Mouse (Mus musculus) G1E (cell line): ENCODE results near the gene Plrg1.

Source experiments
- CTCF ChIP-seq: IDR thresholded peaks from 2 replicates; pipeline ENCODE4 v1.5.1; 2012; ENCODE audit warnings: low read depth, low read length, inconsistent platforms, mixed read lengths
- GATA1 ChIP-seq: IDR thresholded peaks from 2 replicates; pipeline ENCODE4 v1.6.1; 2012; ENCODE audit warnings: borderline replicate concordance, low read length, inconsistent platforms, mixed read lengths
- GATA2 ChIP-seq: IDR thresholded peaks from 2 replicates; pipeline ENCODE4 v1.6.1; 2012; ENCODE audit warnings: low read depth, low read length, inconsistent platforms, borderline replicate concordance
- POLR2AphosphoS5 ChIP-seq: IDR thresholded peaks from 2 replicates; pipeline ENCODE4 v1.6.1; 2012; ENCODE audit warnings: low read depth, low read length, inconsistent platforms; ENCODE audit not compliant: insufficient replicate concordance
- TAL1 ChIP-seq: conservative IDR thresholded peaks from 2 replicates; pipeline ENCODE4 v1.6.1; 2012; ENCODE audit warnings: low read depth, low read length, inconsistent platforms, mixed read lengths

DNA sequence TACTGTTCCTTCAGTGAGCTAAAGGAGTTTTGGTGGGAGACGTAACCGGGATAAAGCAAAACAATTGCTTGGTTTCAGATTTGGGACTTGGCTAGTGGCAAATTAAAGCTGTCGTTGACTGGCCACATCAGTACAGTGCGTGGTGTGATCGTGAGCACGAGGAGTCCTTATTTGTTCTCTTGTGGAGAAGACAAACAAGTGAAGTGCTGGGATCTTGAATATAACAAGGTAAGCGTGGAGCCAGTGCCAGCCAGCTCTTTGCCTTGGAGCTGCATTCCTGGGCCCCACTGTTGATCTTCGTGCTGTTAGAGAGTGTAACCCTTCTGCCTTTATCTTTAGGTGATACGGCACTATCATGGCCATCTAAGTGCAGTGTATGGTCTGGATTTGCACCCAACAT is 12.6 kb downstream of the Plrg1 start:
- TF ChIP-seq GATA1 (no peak), CTCF (no peak), GATA2 (no peak), TAL1 (no peak), POLR2AphosphoS5 (no peak)
